Mouse (Mus musculus) forebrain, embryonic 15.5 days (tissue): ENCODE data around the gene Gstk1. TPM values are rescaled to one million over a fixed set of nuclear protein-coding genes. Genes with fewer than 3 reads are reported as not detected.

Experiments
- ATAC-seq: fragments of 200-750 bp; cut with Nextera tagmentation; replicated peaks from 2 replicates; pipeline ENCODE4 v1.8.0; 2017; ENCODE audit warnings: mild to moderate bottlenecking, moderate TSS enrichment, moderate library complexity
- H3K27ac ChIP-seq: fragments of 300-500 bp; sonication (generic); replicated peaks from 2 replicates; pipeline ENCODE4 v1.5.1; 2015; ENCODE audit warnings: mild to moderate bottlenecking, inconsistent platforms
- H3K27me3 ChIP-seq: fragments of 300-500 bp; sonication (generic); 2 replicates; pipeline ENCODE4 v1.6.1; 2015; ENCODE audit warnings: inconsistent platforms
- H3K36me3 ChIP-seq: fragments of 300-500 bp; sonication (generic); 2 replicates; pipeline ENCODE4 v1.6.1; 2015; ENCODE audit warnings: mild to moderate bottlenecking, inconsistent platforms
- H3K4me1 ChIP-seq: fragments of 300-500 bp; sonication (generic); 2 replicates; pipeline ENCODE4 v1.6.1; 2015; ENCODE audit warnings: inconsistent platforms
- H3K4me2 ChIP-seq: fragments of 300-500 bp; sonication (generic); replicated peaks from 2 replicates; pipeline ENCODE4 v1.6.1; 2015; ENCODE audit warnings: mild to moderate bottlenecking, inconsistent platforms
- H3K4me3 ChIP-seq: fragments of 300-500 bp; sonication (generic); 2 replicates; pipeline ENCODE4 v1.5.1; 2015; ENCODE audit warnings: mild to moderate bottlenecking, inconsistent platforms
- H3K9ac ChIP-seq: fragments of 300-500 bp; sonication (generic); replicated peaks from 2 replicates; pipeline ENCODE4 v1.6.1; 2015; ENCODE audit warnings: mild to moderate bottlenecking, inconsistent platforms
- H3K9me3 ChIP-seq: fragments of 300-500 bp; sonication (generic); 2 replicates; pipeline ENCODE4 v1.6.1; 2016; ENCODE audit warnings: inconsistent platforms
- WGBS: fragments of 180-500 bp; shearing (Covaris S2); methylation state at CpG from one replicate; pipeline ENCODE4 v1.1.7; 2015; ENCODE audit warnings: mixed read lengths; 5-methylcytosine and 5-hydroxymethylcytosine counted together
- polyA plus RNA-seq: library from polyadenylated mRNA; unstranded; fragments of >200 nt; fragmentation: Nextera tagmentation; extraction: Ambion mirVana; gene quantifications from 2 replicates; pipeline ENCODE4 v1.2.1, GENCODE M21; 2015

The Gstk1 gene
- polyA plus RNA-seq, 1 experiment from 2014 or later: 12.0 TPM

DNA sequence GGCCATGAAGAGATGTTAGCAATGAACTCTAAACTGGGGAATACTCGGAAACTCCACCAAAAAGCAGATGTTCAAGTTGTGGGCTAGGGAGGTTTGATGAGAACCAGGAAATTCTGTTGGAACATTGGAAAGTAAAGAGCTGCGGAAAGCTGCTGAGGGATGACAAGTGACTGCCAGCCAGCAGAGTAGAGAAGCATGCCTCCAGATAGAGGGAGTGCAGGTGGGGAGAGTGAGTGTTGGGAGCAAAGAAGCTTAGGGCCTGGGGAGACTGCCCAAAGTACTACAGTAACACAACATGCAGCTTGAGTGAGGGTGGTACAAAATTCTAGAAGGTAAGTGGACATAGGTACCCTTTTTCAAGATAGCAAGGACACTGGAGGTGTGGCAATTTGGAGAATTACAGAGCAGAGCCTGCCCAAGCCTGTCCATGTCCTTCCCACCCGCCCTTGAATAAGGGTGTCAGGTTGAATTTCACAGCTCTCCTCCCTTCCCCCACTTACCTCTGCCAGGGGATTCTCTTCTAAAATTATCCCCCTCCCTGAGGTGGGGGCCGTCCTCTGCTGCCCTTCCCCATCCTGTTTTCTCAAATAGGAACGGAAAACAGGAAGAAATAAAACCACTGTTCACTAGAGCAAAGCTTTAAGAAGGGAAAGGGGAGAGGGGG is 37.3 kb downstream of the Gstk1 start:
- 0 out of 2 replicates have a peak, but pooled peaks have one; percentile 21 for ATAC-seq

GRCm38 (mm10) chr6:42286448-42286847 is 40.7 kb downstream of the Gstk1 start, which contains the start of gene Clcn1:
Clcn1 (plus strand) TSS chr6:42286685.
- Histone ChIP-seq H3K27ac (no peak within 1 kb of the TSS), H3K4me1 (no peaks in the 10 kb centered on the region), H3K9me3 (no peaks in the 10 kb centered on the region), H3K36me3 (peaks cover 58% of the 10 kb centered on the region), H3K9ac (no peak within 1 kb of the TSS), H3K4me2 (no peak within 1 kb of the TSS), H3K27me3 (no peaks in the 10 kb centered on the region), H3K4me3 (no peak within 1 kb of the TSS)
- ATAC-seq: peak; percentile 30; the same call in 1 of the 2 replicates
- 80% methylated on average over 4 of the region's 5 CpGs for WGBS

More for the DNA sequence above, 37.3 kb downstream of the Gstk1 start:
- H3K36me3 ChIP-seq: peaks cover 74% of the 10 kb centered on the region
- H3K27ac ChIP-seq: no peak overlapping the region
- no peak overlapping the region for H3K4me2 ChIP-seq
- H3K9ac ChIP-seq: no peak overlapping the region
- no peaks in the 10 kb centered on the region for H3K9me3 ChIP-seq
- no peak overlapping the region for H3K4me3 ChIP-seq
- H3K27me3 ChIP-seq: no peaks in the 10 kb centered on the region
- 85% methylated on average over 5 of the region's 5 CpGs for WGBS
- H3K4me1 ChIP-seq: no peaks in the 10 kb centered on the region

- no peaks in the 10 kb centered on the region for H3K9me3 ChIP-seq
- H3K9ac ChIP-seq: no peak overlapping the region
- no peaks in the 10 kb centered on the region for H3K4me1 ChIP-seq
- peaks cover 51% of the 10 kb centered on the region for H3K36me3 ChIP-seq
- no peak overlapping the region for H3K4me3 ChIP-seq
- no peak for ATAC-seq
- H3K27ac ChIP-seq: no peak overlapping the region
- no peaks in the 10 kb centered on the region for H3K27me3 ChIP-seq
- H3K4me2 ChIP-seq: no peak overlapping the region
Observed at GRCm38 (mm10) chr6:42287562-42287961, 41.8 kb downstream of the Gstk1 start.

- H3K4me1 ChIP-seq: no peaks in the 10 kb centered on the region
- peaks cover 31% of the 10 kb centered on the region for H3K36me3 ChIP-seq
- H3K4me3 ChIP-seq: no peak overlapping the region
- WGBS: 92% methylated on average over 6 of the region's 6 CpGs
- H3K9ac ChIP-seq: no peak overlapping the region
- no peaks in the 10 kb centered on the region for H3K9me3 ChIP-seq
- no peaks in the 10 kb centered on the region for H3K27me3 ChIP-seq
- H3K4me2 ChIP-seq: no peak overlapping the region
- no peak for ATAC-seq
- H3K27ac ChIP-seq: no peak overlapping the region
Observed at GRCm38 (mm10) chr6:42293327-42293726, 47.6 kb downstream of the Gstk1 start.

DNA sequence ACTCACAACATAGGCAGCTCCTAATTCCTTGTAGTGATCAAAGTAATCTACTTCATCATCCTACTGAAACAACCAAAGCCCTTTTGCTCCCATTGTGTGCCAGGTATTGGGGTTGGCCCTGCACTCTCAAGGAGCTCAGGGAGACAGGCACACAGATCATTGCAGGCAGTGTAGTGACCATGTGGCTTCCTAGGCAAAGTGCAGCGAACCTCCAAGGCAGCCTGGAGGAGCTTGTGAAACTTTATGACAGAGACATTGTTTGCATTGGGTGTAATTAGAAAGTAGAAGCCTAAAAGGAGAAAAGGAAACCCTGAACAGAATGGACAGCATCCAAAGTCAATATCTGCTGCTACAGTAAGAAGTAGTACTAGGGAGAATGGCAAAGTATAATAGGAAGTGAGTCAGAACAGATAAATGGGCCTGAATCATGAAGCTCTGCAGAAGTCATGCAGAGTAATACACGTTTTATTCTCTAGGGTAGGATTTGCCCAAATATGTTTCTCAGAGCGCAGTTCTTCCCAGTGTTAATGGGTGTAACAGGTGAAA is 49.9 kb downstream of the Gstk1 start:
- H3K4me3 ChIP-seq: no peak overlapping the region
- H3K36me3 ChIP-seq: peaks cover 39% of the 10 kb centered on the region
- WGBS: 84% methylated on average over 3 of the region's 3 CpGs
- H3K4me2 ChIP-seq: no peak overlapping the region
- no peak overlapping the region for H3K9ac ChIP-seq
- H3K27me3 ChIP-seq: no peaks in the 10 kb centered on the region
- no peak overlapping the region for H3K27ac ChIP-seq
- no peaks in the 10 kb centered on the region for H3K9me3 ChIP-seq
- H3K4me1 ChIP-seq: no peaks in the 10 kb centered on the region
- no peak for ATAC-seq

- Histone ChIP-seq H3K36me3 (peaks cover 24% of the 10 kb centered on the region; the same call in 1 of the 2 replicates), H3K4me2 (no peak overlapping the region), H3K27ac (no peak overlapping the region), H3K4me3 (no peak overlapping the region), H3K4me1 (no peaks in the 10 kb centered on the region), H3K27me3 (no peaks in the 10 kb centered on the region), H3K9me3 (no peaks in the 10 kb centered on the region), H3K9ac (no peak overlapping the region)
- 95% methylated on average over 5 of the region's 5 CpGs for WGBS
- no peak for ATAC-seq
Observed at GRCm38 (mm10) chr6:42299362-42299761, 53.6 kb downstream of the Gstk1 start.

Other genes with a start within 250 kb of the Gstk1 start
- gene Sva, start 207.5 kb upstream of the Gstk1 start, polyA plus RNA-seq: not detected in 2 replicates
- not detected in 2 replicates for gene Tas2r139, start 105.0 kb upstream of the Gstk1 start, polyA plus RNA-seq
- not detected in 2 replicates for gene Tas2r144, start 30.6 kb upstream of the Gstk1 start, polyA plus RNA-seq
- 0.22 and 0.24 TPM in 2 replicates for gene Tmem139, start 16.0 kb downstream of the Gstk1 start, polyA plus RNA-seq
- gene Casp2, start 19.1 kb downstream of the Gstk1 start, polyA plus RNA-seq: 61.4 and 62.7 TPM in 2 replicates
- 2.2 and 2.3 TPM in 2 replicates for gene Clcn1, start 40.8 kb downstream of the Gstk1 start, polyA plus RNA-seq
- gene Fam131b, start 78.7 kb downstream of the Gstk1 start, polyA plus RNA-seq: 5.4 and 6.2 TPM in 2 replicates
- 33.1 and 37.6 TPM in 2 replicates for gene Zyx, start 103.7 kb downstream of the Gstk1 start, polyA plus RNA-seq
- gene Epha1, start 127.3 kb downstream of the Gstk1 start, polyA plus RNA-seq: 0.14 and 0.20 TPM in 2 replicates
- gene Tas2r143, start 154.3 kb downstream of the Gstk1 start, polyA plus RNA-seq: not detected in 2 replicates
- not detected in 2 replicates for gene Tas2r135, start 159.5 kb downstream of the Gstk1 start, polyA plus RNA-seq
- gene Tas2r126, start 188.6 kb downstream of the Gstk1 start, polyA plus RNA-seq: not detected in 2 replicates
- not detected in 2 replicates for gene Olfr458, start 219.3 kb downstream of the Gstk1 start, polyA plus RNA-seq
- gene Olfr457, start 230.4 kb downstream of the Gstk1 start, polyA plus RNA-seq: not detected in 2 replicates
- not detected in 2 replicates for gene Olfr456, start 241.3 kb downstream of the Gstk1 start, polyA plus RNA-seq